In the genomic region with DNA sequence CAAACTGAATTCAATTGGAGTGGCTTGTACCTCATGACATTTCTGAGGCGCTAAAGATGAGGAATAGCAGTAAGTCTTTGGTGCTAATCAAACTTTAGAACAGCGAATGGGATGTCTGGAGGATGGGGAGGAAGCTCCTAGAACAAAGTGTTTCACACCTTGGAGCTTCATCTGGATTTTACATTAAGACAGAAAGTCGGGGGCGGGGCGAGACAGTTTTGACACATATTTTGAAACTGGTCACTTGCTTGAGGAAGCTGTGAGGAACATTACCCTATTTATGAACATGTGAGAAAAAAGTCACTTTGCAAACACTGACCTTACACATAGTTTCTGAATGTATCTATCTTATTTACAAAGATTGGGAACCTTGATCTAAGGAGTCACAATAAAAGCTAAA, we compare ENCODE assay signal across 22 mouse cellular contexts.
"Had no signal": no experiment of that assay in that cellular context is flagged by ENCODE, and none has a peak within 500 bp of the region (broad histone marks: within the 10 kb centered on the region; RNA-seq: fewer than 3 reads in every experiment).

No protein-coding gene starts in this region.

- H3K4me3 ChIP-seq: intestine, embryonic 15.5 days; kidney, embryonic 15.5 days; left cerebral cortex, adult 2 months; limb, embryonic 12.5 days; limb, embryonic 15.5 days; liver, embryonic 12.5 days; liver, embryonic 15.5 days; lung, embryonic 15.5 days; neural tube, embryonic 12.5 days; neural tube, embryonic 15.5 days; stomach, embryonic 15.5 days had no signal

- H3K9ac ChIP-seq: intestine, embryonic 15.5 days; kidney, embryonic 15.5 days; limb, embryonic 12.5 days; limb, embryonic 15.5 days; liver, embryonic 12.5 days; liver, embryonic 15.5 days; lung, embryonic 15.5 days; neural tube, embryonic 12.5 days; neural tube, embryonic 15.5 days; stomach, embryonic 15.5 days had no signal

- H3K36me3 ChIP-seq: intestine, embryonic 15.5 days; kidney, embryonic 15.5 days; limb, embryonic 12.5 days; limb, embryonic 15.5 days; liver, embryonic 12.5 days; liver, embryonic 15.5 days; lung, embryonic 15.5 days; neural tube, embryonic 12.5 days; neural tube, embryonic 15.5 days; stomach, embryonic 15.5 days had no signal

- H3K4me1 ChIP-seq: intestine, embryonic 15.5 days; kidney, embryonic 15.5 days; limb, embryonic 12.5 days; limb, embryonic 15.5 days; lung, embryonic 15.5 days; neural tube, embryonic 12.5 days; neural tube, embryonic 15.5 days; stomach, embryonic 15.5 days had no signal

- H3K27ac ChIP-seq: intestine, embryonic 15.5 days; kidney, embryonic 15.5 days; left cerebral cortex, adult 2 months; limb, embryonic 12.5 days; limb, embryonic 15.5 days; liver, embryonic 12.5 days; liver, embryonic 15.5 days; lung, embryonic 15.5 days; neural tube, embryonic 12.5 days; neural tube, embryonic 15.5 days; stomach, embryonic 15.5 days had no signal

- H3K27me3 ChIP-seq: intestine, embryonic 15.5 days; kidney, embryonic 15.5 days; limb, embryonic 12.5 days; limb, embryonic 15.5 days; liver, embryonic 12.5 days; lung, embryonic 15.5 days; neural tube, embryonic 12.5 days; neural tube, embryonic 15.5 days; stomach, embryonic 15.5 days had no signal

- H3K4me2 ChIP-seq: intestine, embryonic 15.5 days; kidney, embryonic 15.5 days; limb, embryonic 12.5 days; limb, embryonic 15.5 days; liver, embryonic 12.5 days; liver, embryonic 15.5 days; lung, embryonic 15.5 days; midbrain, embryonic 11.5 days; neural tube, embryonic 12.5 days; neural tube, embryonic 15.5 days; stomach, embryonic 15.5 days had no signal

- H3K9me3 ChIP-seq: intestine, embryonic 15.5 days; kidney, embryonic 15.5 days; limb, embryonic 12.5 days; limb, embryonic 15.5 days; liver, embryonic 12.5 days; liver, embryonic 15.5 days; lung, embryonic 15.5 days; neural tube, embryonic 12.5 days; neural tube, embryonic 15.5 days; stomach, embryonic 15.5 days had no signal

- DNase-seq: kidney, adult 11 months; kidney, adult 8-10 months; kidney, postnatal 10 days; kidney, postnatal 36 days; layer of hippocampus, postnatal 36 days; left cerebral cortex, postnatal 4 days; midbrain, embryonic 14.5 days; right cerebral cortex, adult 18-20 months; right cerebral cortex, postnatal 14 days; thymus, postnatal 25 days had no signal
